Comparison of ENCODE assay signal across 17 mouse cellular contexts in the genomic region with DNA sequence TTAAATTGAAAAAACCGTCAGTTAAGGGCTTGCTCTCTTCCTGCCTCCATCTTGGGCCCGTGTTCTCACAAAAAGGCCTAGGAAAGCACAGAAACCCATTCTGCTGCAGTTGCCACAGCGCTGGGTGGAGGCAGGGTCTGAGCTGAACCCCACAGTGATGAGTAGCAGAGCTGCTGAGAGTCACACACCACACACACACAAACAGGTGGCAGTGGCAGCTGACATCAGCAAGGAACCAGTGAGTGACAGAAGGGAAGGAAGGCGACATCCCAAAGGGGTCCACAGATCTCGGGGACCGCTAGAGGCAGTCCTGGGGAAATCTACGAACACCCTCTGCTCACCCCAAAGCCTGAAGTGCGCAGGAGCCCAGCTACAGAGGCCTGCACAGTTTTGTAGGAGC. TPM values are rescaled to one million over a fixed set of nuclear protein-coding genes. Genes with fewer than 3 reads are reported as not detected.
DNase-seq lines count a peak whose midpoint lies in the region; ATAC-seq and TF ChIP-seq lines count a peak whose summit lies in the region.
"Had no signal": no experiment of that assay in that cellular context is flagged by ENCODE, and none has a peak within 500 bp of the region (broad histone marks: within the 10 kb centered on the region; RNA-seq: fewer than 3 reads in every experiment).

No protein-coding gene starts in this region.

- no peaks in the 10 kb centered on the region for H3K79me2 ChIP-seq in myocyte (ENCODE audit: control insufficient read depth, insufficient read depth)

- peaks cover 10% of the 10 kb centered on the region for H3K9me3 ChIP-seq in embryonic facial prominence, embryonic 14.5 days (ENCODE audit: control insufficient read depth, low read length)
- peaks cover 1% of the 10 kb centered on the region; the same call in 1 of the 2 replicates for H3K9me3 ChIP-seq in embryonic facial prominence, embryonic 10.5 days
- H3K9me3 ChIP-seq: forebrain, embryonic 15.5 days had no signal

- H3K4me1 ChIP-seq in embryonic facial prominence, embryonic 14.5 days (ENCODE audit: control insufficient read depth, insufficient read depth, low read length), result no peaks in the 10 kb centered on the region
- no peaks in the 10 kb centered on the region for H3K4me1 ChIP-seq in embryonic facial prominence, embryonic 10.5 days
- H3K4me1 ChIP-seq: forebrain, embryonic 15.5 days; heart, embryonic 13.5 days; hindbrain, embryonic 12.5 days had no signal

- H3K36me3 ChIP-seq in embryonic facial prominence, embryonic 14.5 days (ENCODE audit: control insufficient read depth, insufficient read depth, low read length), result peaks cover 36% of the 10 kb centered on the region
- peaks cover 58% of the 10 kb centered on the region for H3K36me3 ChIP-seq in embryonic facial prominence, embryonic 10.5 days (replicated peaks)
- peaks cover 9% of the 10 kb centered on the region for H3K36me3 ChIP-seq in myocyte (ENCODE audit: control insufficient read depth, insufficient read depth)

- H3K4me2 ChIP-seq in embryonic facial prominence, embryonic 14.5 days (ENCODE audit: low read depth, low read length), result no peak overlapping the region
- no peak overlapping the region for H3K4me2 ChIP-seq in myocyte (ENCODE audit: low read depth)
- H3K4me2 ChIP-seq: forebrain, embryonic 15.5 days; heart, embryonic 13.5 days; hindbrain, embryonic 12.5 days had no signal

- H3K4me3 ChIP-seq in embryonic facial prominence, embryonic 14.5 days (ENCODE audit: low read depth, low read length), result no peak overlapping the region
- H3K4me3 ChIP-seq in embryonic facial prominence, embryonic 10.5 days, result no peak overlapping the region
- no peak overlapping the region for H3K4me3 ChIP-seq in myocyte
- H3K4me3 ChIP-seq: forebrain, embryonic 15.5 days; heart, embryonic 13.5 days; hindbrain, embryonic 12.5 days had no signal

- H3K27me3 ChIP-seq in embryonic facial prominence, embryonic 14.5 days (replicated peaks; ENCODE audit: control insufficient read depth, insufficient read depth, low read length), result no peaks in the 10 kb centered on the region
- H3K27me3 ChIP-seq in embryonic facial prominence, embryonic 10.5 days (replicated peaks; ENCODE audit: low read depth, poor library complexity, severe bottlenecking), result no peaks in the 10 kb centered on the region
- no peaks in the 10 kb centered on the region for H3K27me3 ChIP-seq in myocyte (ENCODE audit: control insufficient read depth, insufficient read depth, insufficient read length)
- H3K27me3 ChIP-seq: forebrain, embryonic 15.5 days; heart, embryonic 13.5 days; hindbrain, embryonic 12.5 days had no signal

- no peak overlapping the region for H3K9ac ChIP-seq in embryonic facial prominence, embryonic 14.5 days (ENCODE audit: low read depth, low read length)
- H3K9ac ChIP-seq: forebrain, embryonic 15.5 days; heart, embryonic 13.5 days; hindbrain, embryonic 12.5 days had no signal

- WGBS in embryonic facial prominence, embryonic 14.5 days, result 94% methylated on average over 8 of the region's 8 CpGs
- WGBS in embryonic facial prominence, embryonic 10.5 days, result 94% methylated on average over 8 of the region's 8 CpGs

- no peak overlapping the region for H3ac ChIP-seq in myocyte (ENCODE audit: control insufficient read depth, insufficient read length)

- no peak for TF ChIP-seq POLR2A in myocyte (IDR thresholded peaks at IDR 0.05; ENCODE audit: insufficient read length, low read depth)

- ATAC-seq in embryonic facial prominence, embryonic 14.5 days (ENCODE audit: low read depth), result 0 out of 2 replicates have a peak, but pooled peaks have one; percentile 15
- ATAC-seq: forebrain, embryonic 15.5 days; hindbrain, embryonic 16.5 days; inflammation-experienced regulatory T-cells, adult 6 months; intestine, postnatal 0 days had no signal

- H3K27ac ChIP-seq in embryonic facial prominence, embryonic 14.5 days (replicated peaks; ENCODE audit: low read depth, low read length), result no peak overlapping the region
- no peak overlapping the region for H3K27ac ChIP-seq in embryonic facial prominence, embryonic 10.5 days (replicated peaks)
- H3K27ac ChIP-seq: forebrain, embryonic 15.5 days; heart, embryonic 13.5 days; hindbrain, embryonic 12.5 days had no signal

- DNase-seq in cerebellum, postnatal 10 days, result peak; percentile 38 to 49
- no peak for DNase-seq in cerebellum, adult 9-10 months
- no peak for DNase-seq in embryonic facial prominence, embryonic 14.5 days (ENCODE audit: low spot score)
- DNase-seq in embryonic facial prominence, embryonic 10.5 days (ENCODE audit: low spot score), result no peak
- DNase-seq in layer of hippocampus, adult 9-11 months, result peak; percentile 38
- DNase-seq in layer of hippocampus, adult 8-10 months (ENCODE audit: low spot score in 2 of 2), result no peak
- DNase-seq: adrenal gland, postnatal 10 days; cerebellum, adult 8-10 months; gastrocnemius, postnatal 14 days; heart, postnatal 36 days had no signal

TF ChIP-seq in myocyte, 11 proteins besides CTCF, POLR2A, EP300 and RAD21:
- TF ChIP-seq E2F4 (IDR thresholded peaks at IDR 0.05; ENCODE audit: insufficient read depth) (no peak), CEBPB (IDR thresholded peaks at IDR 0.05; ENCODE audit: insufficient read depth, poor library complexity, severe bottlenecking) (no peak), MYOG (IDR thresholded peaks at IDR 0.05; ENCODE audit: control insufficient read depth in 1 of 3, insufficient read depth in 1 of 3, insufficient read length in 2 of 3, low read depth in 2 of 3) (peak in 2 of 3 experiments; percentile 49 to 58), MYOD1 (IDR thresholded peaks at IDR 0.05; ENCODE audit: control insufficient read depth in 1 of 3, insufficient read length in 2 of 3, low read depth in 2 of 3) (peak in 2 of 3 experiments; percentile 56 to 61)

RNA-seq across cellular contexts. Expression of a gene that starts 25.5 kb away (rescaled TPM):
- polyA plus RNA-seq in embryonic facial prominence, embryonic 14.5 days (2014; fragmentation: Nextera tagmentation; extraction: Ambion mirVana), result 12.3 and 15.1 TPM in 2 replicates
- 11.2 and 13.5 TPM in 2 replicates for polyA plus RNA-seq in embryonic facial prominence, embryonic 10.5 days (2016; fragmentation: Nextera tagmentation; extraction: Ambion mirVana)
- 10 to 100 TPM; 60.9 to 78.0 (median 70.8) TPM for total RNA-seq in layer of hippocampus, adult 8-10 months (2022)
- 17.7 TPM for polyA plus RNA-seq in myocyte (2012; fragmentation: generic; extraction: Trizol)

RNA-seq across cellular contexts. Expression of a gene that starts 52.0 kb away (rescaled TPM):
- 21.6 and 22.3 TPM in 2 replicates for polyA plus RNA-seq in embryonic facial prominence, embryonic 14.5 days (2014; fragmentation: Nextera tagmentation; extraction: Ambion mirVana)
- polyA plus RNA-seq in embryonic facial prominence, embryonic 10.5 days (2016; fragmentation: Nextera tagmentation; extraction: Ambion mirVana), result 30.8 and 32.4 TPM in 2 replicates
- total RNA-seq in layer of hippocampus, adult 8-10 months (2022), result 100 to 1,000 TPM in 2 of 4 experiments, 10 to 100 TPM in 2; 86.5 to 127 (median 106) TPM
- 9.1 TPM for polyA plus RNA-seq in myocyte (2012; fragmentation: generic; extraction: Trizol)

Comparison
In these comparisons a context has a peak if more than half of its experiments do, and no peak if none do; other contexts are left out.
1. DNase-seq: peak in cerebellum, postnatal 10 days (2 of 2) and layer of hippocampus, adult 9-11 months (single experiment); none in cerebellum, adult 9-10 months (single experiment), embryonic facial prominence, embryonic 14.5 days (single experiment), embryonic facial prominence, embryonic 10.5 days (single experiment) and layer of hippocampus, adult 8-10 months (0 of 2).